Mouse (Mus musculus): ENCODE data around the gene Mettl27. TPM values are rescaled to one million over a fixed set of nuclear protein-coding genes. Genes with fewer than 3 reads are reported as not detected.
"Not testable (repeated sequence)": the region's sequence is repeated elsewhere in the genome, so short reads cannot be mapped to it uniquely, and the experiment has no call there.

Gene Mettl27
- total RNA-seq, 2 experiments from 2014 or later: 8.7 to 10.3 TPM

DNA sequence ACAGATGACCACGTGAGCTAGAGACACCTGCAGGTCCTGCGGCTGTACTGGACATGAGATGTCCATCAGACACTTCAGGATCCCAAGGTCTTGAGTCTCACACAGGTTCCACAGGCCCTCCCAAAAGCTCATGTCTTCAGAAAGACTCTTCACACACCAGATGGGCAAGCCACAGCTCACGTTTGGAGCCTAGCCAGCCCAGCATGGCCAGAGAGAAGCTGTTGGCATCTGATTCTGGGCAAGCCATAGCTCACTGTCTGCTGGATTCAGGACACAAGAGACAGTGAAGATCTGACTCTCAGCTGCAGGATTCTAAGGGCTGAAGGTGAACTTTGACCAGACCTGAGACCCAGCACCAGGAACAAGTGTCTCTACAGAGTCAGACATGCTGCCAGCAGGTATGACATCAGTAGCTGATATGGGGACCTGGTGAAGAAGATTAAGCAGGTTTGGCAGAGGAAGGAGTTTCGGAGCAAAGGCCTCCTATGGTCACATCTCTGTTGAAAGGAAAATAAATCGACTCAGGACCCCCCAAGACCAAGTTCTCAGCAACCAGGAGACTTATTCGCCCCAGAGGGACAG, 12.0 kb upstream of the Mettl27 start:
- no peak for DNase-seq (ENCODE audit: low spot score in 2 of 2)

DNA sequence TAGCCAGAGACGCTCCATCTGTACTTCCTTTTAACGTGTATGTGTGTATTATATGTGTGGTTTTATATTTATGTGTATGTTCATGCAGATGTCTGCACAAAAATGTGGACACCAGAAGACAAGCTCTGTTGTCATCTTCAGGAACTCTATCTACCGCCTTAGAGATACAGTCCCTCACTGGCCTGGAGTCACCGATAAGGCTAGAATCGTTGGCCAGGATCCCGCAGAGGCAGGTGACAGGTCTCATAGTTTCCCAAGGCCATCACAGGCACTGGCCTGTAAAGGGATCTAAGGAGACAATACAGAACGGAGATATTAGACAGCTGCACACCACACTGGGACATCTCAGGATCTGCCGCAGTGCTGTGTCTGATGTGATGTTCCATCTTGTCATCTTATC, 11.1 kb upstream of the Mettl27 start:
- DNase-seq (ENCODE audit: low spot score in 2 of 2): no peak

DNA sequence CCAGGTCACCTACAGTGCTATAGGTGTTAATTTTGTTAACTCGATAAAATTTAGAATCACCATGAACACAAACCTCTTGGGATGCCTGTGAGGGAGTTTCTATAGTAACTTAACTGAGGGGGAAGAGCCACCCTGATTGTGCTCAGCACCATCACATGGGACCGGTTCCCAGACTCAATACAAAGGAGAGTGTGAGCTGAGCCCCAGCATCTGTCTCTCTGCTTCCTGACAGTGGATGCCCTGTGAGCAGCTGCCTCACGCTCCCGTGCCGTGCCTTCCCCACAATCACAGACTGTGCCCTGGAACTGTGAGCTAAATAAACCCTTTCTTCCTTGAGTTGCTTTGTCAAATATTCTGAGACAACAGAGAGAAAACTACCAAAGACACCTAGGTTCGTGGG, 9.0 kb upstream of the Mettl27 start:
- DNase-seq (ENCODE audit: low spot score in 2 of 2): no peak

DNA sequence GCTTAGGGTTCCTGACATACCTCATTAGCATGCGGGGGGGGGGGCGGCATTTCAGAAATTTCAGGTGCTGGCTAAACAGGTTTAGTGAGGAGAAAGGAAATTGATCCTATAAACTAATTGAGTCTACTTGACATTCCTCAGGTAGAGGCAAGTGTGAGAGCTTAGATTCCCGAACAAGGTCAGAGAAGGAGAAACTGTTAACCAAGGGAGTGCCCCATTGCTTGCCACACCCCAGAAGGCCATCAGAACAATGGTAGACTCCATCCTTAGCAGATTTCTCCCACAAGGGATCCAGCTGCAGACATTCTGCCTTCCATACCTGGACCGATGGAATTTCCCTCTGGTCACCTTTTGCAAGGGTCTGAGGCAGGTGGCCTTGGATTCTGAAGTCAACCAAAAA, 5.4 kb upstream of the Mettl27 start:
- DNase-seq (ENCODE audit: low spot score in 2 of 2): no peak

DNA sequence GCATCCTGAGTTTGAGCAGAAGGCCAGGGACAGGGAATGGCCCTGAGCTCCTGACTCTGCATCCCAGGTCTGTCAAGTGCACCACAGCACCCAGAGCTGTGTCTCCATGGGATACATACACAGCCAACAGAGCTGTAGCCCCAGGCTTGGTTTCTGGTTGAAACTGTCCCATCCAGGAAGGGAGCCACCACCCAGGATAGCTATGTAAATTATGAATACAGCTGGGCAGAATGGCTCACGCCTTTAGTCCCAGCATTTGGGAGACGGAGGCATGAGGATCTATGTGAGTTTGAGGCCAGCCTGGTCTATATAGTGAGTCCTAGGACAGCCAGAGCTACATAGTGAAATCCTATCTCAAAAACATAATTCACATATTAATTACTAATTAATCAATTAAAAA, 2.2 kb upstream of the Mettl27 start:
- no peak for DNase-seq (ENCODE audit: low spot score in 2 of 2)

DNA sequence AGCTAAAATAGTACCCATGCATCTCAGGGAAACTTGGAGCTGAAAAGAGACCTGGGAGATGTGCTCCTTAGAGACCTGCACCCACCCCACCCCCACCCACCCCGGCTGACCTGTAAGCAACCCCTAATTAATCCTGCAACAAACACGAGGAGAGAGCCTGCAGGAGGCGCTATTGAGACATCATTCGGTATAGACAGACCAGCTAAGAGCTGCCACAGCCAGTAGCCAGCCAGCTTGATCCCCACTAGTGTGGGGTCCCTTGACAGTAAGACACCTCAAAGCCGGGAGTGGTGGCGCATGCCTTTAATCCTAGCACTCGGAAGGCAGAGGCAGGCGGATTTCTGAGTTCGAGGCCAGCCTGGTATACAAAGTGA, 722 bp downstream of the Mettl27 start:
- peak in 1 of 2 experiments; percentile 53 for DNase-seq (ENCODE audit: low spot score in 2 of 2)

DNA sequence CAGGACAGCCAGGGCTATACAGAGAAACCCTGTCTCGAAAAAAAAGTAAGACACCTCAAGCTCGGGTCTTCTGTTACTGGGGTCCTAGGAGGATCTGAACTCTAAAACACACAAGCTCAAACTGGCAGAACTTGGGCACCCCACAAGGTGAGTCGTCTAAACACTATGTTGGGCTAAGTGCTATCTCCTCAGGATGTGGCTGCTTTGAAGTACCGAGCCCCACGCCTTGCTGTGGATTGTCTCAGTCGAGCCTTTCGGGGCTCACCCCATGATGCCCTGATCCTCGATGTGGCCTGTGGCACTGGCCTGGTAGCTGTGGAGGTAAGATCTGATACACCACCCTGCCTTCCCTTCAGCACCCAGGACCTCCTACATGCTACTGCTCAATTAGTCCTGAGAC, 1.1 kb downstream of the Mettl27 start:
- DNase-seq (ENCODE audit: low spot score in 2 of 2): no peak

DNA sequence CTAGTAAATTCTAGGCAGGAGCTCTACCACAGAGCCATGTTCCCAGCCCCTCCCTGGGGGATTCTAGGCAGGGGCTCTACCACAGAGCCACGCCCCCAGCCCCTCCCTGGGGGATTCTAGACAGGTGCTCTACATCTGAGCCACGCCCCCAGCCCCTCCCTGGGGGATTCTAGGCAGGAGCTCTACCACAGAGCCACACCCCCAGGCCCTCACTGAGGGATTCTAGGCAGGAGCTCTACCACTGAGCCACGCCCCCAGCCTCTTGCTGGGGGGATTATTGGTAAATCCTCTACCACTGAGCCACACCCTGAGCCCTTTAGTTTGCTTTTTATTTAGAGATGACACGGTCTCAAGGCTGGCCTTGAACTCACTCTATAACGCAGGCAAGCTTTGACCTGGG, 1.5 kb downstream of the Mettl27 start:
- not testable (repeated sequence) for DNase-seq (ENCODE audit: low spot score in 2 of 2)

DNA sequence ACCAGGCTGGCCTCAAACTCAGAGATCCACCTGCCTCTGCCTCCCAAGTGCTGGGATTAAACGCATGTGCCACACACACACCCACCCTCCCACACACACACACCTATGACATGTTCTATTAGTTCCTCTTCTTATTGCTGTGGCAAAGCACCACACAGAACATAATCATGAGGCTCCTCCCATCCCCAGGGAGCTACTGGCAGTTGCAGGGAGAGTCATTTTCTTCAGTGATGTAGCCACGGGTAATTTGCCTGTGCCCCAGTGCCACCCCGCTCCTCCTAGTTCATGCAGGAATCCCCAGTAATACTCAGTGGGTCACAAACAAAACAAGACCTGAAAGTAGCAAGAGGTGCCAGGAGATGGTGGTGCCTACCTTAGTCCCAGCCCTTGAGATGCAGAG, 2.5 kb downstream of the Mettl27 start:
- no peak for DNase-seq (ENCODE audit: low spot score in 2 of 2)

DNA sequence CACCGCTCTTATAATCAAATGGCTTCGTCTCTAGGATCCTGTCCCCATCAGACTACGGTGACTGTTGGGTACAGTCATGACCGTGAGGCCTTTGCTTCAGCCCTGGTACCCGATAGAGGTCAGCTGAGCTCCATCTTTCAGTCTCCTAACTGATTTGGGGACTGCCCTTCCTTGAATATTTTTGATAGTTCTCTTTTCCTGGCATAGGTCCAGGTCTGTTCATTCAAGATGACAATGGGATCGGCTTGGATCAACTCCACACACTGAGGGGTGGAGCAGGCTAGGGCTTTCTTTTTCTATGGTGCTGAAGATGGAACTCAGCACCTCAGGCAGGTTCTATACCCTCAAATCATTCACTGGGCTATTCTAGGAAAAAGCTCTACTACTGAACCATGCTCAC, 3.9 kb downstream of the Mettl27 start:
- DNase-seq (ENCODE audit: low spot score in 2 of 2): no peak

DNA sequence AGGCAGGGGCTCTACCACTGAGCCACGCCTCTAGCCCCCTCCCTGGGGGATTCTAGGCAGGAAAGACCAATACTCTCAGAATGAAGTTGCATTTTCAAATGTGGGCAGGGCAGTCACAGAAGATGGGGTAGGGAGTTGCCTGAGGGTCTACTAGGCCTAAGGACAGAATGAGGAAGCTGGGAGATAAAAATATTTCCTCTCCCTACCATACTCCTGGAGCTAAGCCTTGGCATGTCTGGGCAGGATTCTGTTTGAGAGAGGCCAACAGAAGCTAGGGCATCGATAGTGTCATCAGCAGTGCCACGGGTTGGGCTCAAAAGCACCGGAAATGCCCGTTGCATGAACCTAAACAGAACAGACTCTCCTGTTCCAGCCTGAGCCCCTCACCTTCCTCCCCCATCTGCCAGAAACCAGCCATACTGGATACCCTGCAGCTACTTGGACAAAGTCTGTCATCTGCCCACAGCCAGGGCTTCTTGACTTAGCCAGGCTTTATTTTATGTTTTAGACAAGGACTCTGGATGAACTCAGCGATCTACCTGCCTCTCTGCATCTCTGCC, 4.5 kb downstream of the Mettl27 start:
- no peak for DNase-seq (ENCODE audit: low spot score in 2 of 2)

DNA sequence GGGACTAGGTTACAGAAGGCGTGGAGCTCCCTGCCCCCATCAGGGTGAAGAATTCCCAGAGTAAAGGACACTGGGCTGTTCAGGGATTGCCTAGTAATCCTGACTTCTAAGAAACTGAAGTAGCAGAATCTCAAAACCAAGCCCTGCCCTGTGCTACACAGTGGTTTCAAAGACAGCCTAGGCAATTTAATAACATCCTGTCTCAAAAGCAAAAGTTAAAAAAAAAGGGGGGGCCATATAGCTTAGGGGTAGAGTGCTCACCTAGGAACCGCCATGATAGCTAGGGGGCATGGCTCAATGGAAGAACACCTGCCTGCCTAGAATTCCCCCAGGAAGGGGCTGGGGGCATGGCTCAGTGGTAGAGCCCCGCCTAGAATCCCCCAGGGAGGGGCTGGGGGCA, 6.9 kb downstream of the Mettl27 start:
- no peak for DNase-seq (ENCODE audit: low spot score in 2 of 2)

DNA sequence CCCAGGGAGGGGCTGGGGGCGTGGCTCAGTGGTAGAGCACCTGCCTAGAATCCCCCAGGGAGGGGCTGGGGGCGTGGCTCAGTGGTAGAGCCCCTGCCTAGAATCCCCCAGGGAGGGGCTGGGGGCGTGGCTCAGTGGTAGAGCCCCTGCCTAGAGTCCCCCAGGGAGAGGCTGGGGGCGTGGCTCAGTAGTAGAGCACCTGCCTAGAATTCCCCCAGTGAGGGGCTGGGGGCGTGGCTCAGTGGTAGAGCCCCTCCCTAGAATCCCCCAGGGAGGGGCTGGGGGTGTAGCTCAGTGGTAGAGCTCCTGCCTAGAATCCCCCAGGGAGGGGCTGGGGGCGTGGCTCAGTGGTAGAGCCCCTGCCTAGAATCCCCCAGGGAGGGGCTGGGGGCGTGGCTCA, 7.4 kb downstream of the Mettl27 start:
- DNase-seq (ENCODE audit: low spot score in 2 of 2): not testable (repeated sequence)

DNA sequence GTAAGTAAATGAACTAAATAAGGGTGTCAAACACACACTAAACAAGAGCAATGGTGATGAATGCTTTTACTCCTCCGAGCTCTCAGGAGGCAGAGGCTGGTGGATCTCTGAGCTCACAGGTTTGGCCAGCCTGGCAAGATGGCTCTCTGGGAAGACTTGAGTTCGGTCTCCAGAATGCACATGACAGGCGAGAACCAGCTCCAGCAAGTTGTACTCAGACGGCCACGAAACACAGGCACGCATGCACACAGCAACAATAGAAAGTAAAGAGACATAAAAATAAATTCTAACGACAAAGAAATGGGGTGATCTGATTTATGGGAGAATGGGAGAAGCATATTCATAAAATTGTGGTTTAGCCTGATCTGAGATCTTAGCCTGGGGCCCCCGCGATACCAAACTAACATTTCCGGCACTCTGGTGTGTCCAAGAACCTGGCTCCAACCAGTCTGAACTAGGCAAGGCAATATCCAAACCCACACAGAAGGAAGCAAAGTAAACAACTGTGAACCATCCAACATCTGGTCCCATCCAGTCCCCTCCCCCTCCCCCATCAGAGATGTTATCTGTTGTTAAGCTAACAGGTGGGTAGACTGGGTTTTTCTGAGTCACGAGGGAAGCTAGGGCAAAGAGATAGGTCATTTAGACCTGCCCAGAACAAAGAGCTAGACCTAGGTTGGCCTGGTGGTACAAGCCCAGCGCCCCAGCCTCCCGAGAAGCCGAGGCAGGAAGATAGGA, 9.5 kb downstream of the Mettl27 start:
- no peak for DNase-seq (ENCODE audit: low spot score in 2 of 2)

DNA sequence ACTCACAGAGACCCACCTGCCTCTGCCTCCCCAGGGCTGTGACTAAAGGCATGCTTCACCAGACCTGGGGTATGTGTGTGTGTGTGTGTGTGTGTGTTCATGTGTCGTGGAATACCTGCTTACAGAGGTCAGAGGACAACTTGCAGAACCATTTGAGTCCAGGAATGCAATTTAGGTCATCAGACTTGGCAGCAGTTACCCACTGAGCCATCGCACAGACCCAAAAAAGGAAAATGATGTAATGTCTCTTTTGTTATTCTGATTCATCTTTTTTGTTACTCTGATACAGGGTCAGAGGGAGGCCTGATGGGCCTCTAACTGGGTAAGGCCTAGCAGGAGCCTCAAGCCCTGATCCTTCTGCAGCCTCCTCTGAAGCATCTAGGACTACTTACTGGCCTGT, 10.6 kb downstream of the Mettl27 start:
- DNase-seq (ENCODE audit: low spot score in 2 of 2): no peak

DNA sequence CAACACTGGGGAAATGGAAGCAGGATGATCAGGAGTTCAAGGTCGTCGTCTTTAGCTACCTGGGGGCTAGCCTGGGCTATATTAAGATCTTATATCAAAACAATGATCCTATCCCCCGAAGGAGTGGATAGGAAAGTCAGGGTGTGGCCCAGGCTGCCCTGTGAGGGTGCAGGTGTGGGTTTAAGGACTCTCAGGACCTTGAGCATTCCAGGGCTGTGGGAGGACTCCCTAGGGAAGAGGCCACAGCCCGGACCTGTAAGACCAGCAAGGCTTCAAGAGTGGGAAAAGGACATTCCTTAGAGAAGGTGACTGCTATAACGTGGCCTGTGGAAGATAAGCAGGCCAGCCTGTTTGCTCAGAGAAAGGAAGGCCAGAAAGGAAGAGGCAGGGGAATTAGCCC, 12.0 kb downstream of the Mettl27 start:
- no peak for DNase-seq (ENCODE audit: low spot score in 2 of 2)

DNA sequence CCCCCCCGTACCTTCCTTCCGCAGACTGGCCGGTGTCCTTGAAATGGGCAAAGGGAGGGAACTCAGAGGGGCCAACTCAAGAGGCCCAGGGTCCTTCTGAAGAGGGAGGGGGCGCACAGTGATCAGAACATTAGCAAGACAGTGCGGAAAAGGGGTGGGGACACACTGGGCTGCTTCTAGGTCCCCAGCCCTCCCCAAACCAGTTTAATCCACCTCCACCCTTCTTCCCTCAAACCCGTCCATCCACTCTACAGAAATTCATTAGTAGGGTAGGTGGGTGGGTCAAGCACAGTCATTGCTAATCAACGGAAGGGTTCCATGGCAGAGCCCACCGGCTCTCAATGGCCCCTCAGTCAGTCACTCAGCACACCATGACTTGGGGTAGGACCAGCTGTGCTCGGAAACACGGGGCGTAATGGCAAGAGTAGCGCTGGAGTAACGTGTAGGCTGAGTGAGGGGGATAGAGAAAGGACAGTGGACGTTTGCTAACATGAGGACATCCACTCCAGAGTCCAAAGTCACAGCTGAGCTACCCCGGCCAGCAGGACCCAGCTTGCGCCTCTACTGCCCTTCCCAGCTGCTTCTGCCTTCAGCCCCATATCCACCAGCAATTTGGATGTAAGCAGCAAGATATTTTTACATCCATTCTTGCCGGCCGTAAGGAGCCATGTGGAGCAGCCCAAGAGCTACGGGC, 13.2 kb downstream of the Mettl27 start:
- no peak for DNase-seq (ENCODE audit: low spot score in 2 of 2)

DNA sequence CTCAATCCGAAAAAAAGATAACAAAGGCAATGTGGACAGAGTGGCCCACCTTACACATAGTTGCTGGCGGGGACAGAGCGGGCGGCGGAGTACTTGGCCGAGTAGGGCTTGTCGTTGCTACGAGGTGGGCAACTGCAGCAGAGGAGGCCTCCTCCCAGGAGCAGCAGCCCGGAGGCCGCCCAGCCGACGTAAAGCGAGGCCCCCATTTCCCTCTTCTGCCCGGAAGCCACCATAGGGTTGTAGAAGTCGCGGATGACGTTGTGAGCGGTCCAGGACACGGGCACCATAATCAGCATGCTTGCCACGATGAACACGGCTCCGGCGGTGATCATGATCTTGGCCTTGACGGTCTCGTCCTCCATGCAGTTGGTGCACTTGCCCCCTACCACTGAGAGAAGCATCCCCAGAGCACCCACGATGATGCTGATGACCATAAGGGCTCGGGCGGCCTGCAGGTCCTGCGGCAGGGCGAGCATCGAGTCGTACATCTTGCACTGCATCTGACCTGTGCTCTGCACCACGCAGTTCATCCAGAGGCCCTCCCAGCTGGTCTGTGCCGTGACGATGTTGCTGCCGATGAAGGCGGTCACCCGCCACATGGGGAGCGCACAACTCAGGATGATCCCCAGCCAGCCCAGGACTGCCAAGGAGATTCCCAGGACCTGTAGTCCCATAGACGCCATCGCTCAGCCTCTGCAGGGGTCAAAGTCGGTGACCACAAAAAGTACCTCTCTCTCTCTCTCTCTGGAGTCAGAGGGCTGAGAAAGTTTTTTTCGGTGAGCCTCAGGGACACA, 14.1 kb downstream of the Mettl27 start:
- DNase-seq (ENCODE audit: low spot score in 2 of 2): no peak

DNA sequence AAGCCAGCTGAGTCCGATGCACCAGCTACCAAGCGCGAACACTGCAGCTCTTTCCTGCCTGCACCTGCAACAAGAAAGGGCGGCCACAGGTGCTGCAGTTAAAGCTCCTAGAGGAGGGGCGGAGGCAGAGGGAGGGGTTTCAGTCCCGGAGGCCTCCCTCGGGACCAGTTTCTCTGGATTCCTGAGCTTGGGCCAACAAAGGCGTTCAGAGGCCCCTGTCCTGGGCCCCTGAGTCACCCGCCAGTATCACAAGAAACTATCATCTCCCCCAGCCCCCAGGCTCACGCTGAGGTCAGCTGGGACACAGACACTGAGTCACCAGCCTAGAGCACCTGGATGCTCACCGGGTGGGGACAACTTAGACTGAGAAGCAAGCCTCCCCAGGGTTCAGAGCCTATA, 14.7 kb downstream of the Mettl27 start, which contains the start of gene Cldn4:
Gene Cldn4 (minus strand): TSS at position 78 of the 399 bp plus-strand sequence.
- no peak for DNase-seq (ENCODE audit: low spot score in 2 of 2)

DNA sequence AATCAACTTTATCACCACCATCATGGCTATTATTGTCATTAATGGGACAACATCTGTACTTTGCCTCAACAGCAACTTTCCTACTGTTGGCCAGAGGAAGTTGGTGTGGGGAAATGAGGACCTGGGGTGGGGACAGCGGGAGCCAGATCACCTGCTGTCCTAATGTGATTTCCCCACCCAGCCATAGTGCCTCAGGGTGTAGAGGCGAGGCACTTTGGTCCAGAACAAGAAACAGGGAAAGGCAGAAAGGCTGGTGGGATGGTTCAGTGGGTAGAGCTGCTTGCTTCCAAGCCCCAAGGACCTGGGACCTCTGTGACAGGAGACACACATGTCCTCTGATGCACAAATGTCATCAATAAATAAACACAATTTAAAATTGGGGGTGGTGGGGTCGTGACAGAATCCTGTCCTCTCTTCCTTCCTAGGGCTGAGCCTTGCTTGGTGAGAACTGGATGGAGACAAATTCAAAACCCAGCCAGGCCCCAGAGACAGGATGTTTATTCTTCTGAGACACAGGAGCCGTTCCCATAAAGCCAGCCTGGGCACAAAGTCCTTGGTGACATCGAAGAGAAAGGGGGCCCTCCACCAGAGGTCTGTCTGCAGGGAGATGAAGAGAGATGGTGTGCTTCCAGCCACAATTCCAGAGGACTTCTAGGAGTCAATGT, 15.4 kb downstream of the Mettl27 start:
- DNase-seq (ENCODE audit: low spot score in 2 of 2): no peak

DNA sequence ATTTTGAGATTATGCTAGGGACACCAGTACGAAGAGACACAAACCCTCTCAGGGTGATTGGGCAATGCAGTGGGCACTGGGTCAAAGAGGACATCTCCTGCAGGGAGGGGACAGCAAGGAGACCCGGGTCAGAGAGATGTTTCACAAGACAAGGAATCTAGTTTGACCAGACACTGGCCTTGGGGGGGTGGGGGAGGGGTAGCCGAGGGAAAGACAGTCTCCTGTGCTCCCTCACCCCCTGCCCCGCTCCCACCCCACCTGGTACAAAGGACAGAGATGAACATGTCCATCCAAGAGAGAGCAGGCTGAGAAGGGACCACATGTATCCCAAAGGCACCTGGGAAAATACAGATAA, 15.9 kb downstream of the Mettl27 start:
- no peak for DNase-seq (ENCODE audit: low spot score in 2 of 2)
